Mouse (Mus musculus): Measurements from ENCODE around the gene Kcna3. TPM values are rescaled to one million over a fixed set of nuclear protein-coding genes. Genes with fewer than 3 reads are reported as not detected.

Gene Kcna3
- total and polyA plus RNA-seq, 3 experiments: 0.78 to 1.1 (median 1.0) TPM

- no peak for DNase-seq
These were observed 29.6 kb downstream of the Kcna3 start for GRCm38 (mm10) chr3:107065510-107066095.

GRCm38 (mm10) chr3:107066165-107066850 lies 30.3 kb downstream of the Kcna3 start:
- no peak for DNase-seq

- DNase-seq: no peak
These were observed 31.3 kb downstream of the Kcna3 start for GRCm38 (mm10) chr3:107067245-107067644.

GRCm38 (mm10) chr3:107073863-107074262 lies 37.9 kb downstream of the Kcna3 start:
- no peak for DNase-seq

GRCm38 (mm10) chr3:107075705-107076104 lies 39.7 kb downstream of the Kcna3 start:
- DNase-seq: no peak

- no peak for DNase-seq
These were observed 40.7 kb downstream of the Kcna3 start for GRCm38 (mm10) chr3:107076658-107077057.

GRCm38 (mm10) chr3:107077101-107077500 lies 41.1 kb downstream of the Kcna3 start:
- DNase-seq: no peak

GRCm38 (mm10) chr3:107080803-107081202 lies 44.8 kb downstream of the Kcna3 start:
- DNase-seq: no peak

- peak; percentile 8 for DNase-seq
These were observed 45.3 kb downstream of the Kcna3 start for GRCm38 (mm10) chr3:107081227-107081626.

- no peak for DNase-seq
These were observed 48.6 kb downstream of the Kcna3 start for GRCm38 (mm10) chr3:107084586-107084985.

- DNase-seq: no peak
These were observed 51.4 kb downstream of the Kcna3 start for GRCm38 (mm10) chr3:107087410-107087809.

Other genes starting within 250 kb of the Kcna3 start
- 10 to 100 TPM in 1 of 2 experiments, 1 to 10 TPM in 1; 8.6 to 13.3 TPM for gene Cd53, start 246.0 kb upstream of the Kcna3 start, total RNA-seq (2021)
- 0.57 and 0.59 TPM in 2 replicates for gene Cd53, start 246.0 kb upstream of the Kcna3 start, polyA plus RNA-seq (2012; rRNA removed)
- gene Olfr266, start 209.9 kb upstream of the Kcna3 start, total RNA-seq (2021): not detected
- not detected in 2 replicates for gene Olfr266, start 209.9 kb upstream of the Kcna3 start, polyA plus RNA-seq (2012; rRNA removed)
- gene Kcna2, start 65.0 kb downstream of the Kcna3 start, total RNA-seq (2021): 1 to 10 TPM in 1 of 2 experiments, under 1 TPM in 1; 0.46 to 1.5 TPM
- gene Kcna2, start 65.0 kb downstream of the Kcna3 start, polyA plus RNA-seq (2012; rRNA removed): 0.16 and 0.45 TPM in 2 replicates
- gene Kcna10, start 146.9 kb downstream of the Kcna3 start, total RNA-seq (2021): not detected
- not detected in 2 replicates for gene Kcna10, start 146.9 kb downstream of the Kcna3 start, polyA plus RNA-seq (2012; rRNA removed)
- gene Cym, start 185.6 kb downstream of the Kcna3 start, total RNA-seq (2021): 1 to 10 TPM in 1 of 2 experiments, under 1 TPM in 1; 0.55 to 1.0 TPM
- gene Cym, start 185.6 kb downstream of the Kcna3 start, polyA plus RNA-seq (2012; rRNA removed): 0.08 and 0.16 TPM in 2 replicates
- gene A630076J17Rik, start 194.4 kb downstream of the Kcna3 start, total RNA-seq (2021): not detected
- not detected in 2 replicates for gene A630076J17Rik, start 194.4 kb downstream of the Kcna3 start, polyA plus RNA-seq (2012; rRNA removed)
- gene Prok1, start 203.5 kb downstream of the Kcna3 start, total RNA-seq (2021): 1 to 10 TPM; 1.7 to 3.5 TPM
- gene Prok1, start 203.5 kb downstream of the Kcna3 start, polyA plus RNA-seq (2012; rRNA removed): 0.17 TPM in 1 of 2 replicates, not detected in the other
- 10 to 100 TPM; 76.7 to 86.5 TPM for gene Lamtor5, start 242.7 kb downstream of the Kcna3 start, total RNA-seq (2021)
- 36.5 and 47.4 TPM in 2 replicates for gene Lamtor5, start 242.7 kb downstream of the Kcna3 start, polyA plus RNA-seq (2012; rRNA removed)